Mouse (Mus musculus): Measurements from ENCODE around the gene Tmem109.

Tmem109 gene

GRCm38 (mm10) chr19:10892201-10892600 lies 10.4 kb upstream of the Tmem109 start:
- no peak for DNase-seq (ENCODE audit: low read depth)

DNA sequence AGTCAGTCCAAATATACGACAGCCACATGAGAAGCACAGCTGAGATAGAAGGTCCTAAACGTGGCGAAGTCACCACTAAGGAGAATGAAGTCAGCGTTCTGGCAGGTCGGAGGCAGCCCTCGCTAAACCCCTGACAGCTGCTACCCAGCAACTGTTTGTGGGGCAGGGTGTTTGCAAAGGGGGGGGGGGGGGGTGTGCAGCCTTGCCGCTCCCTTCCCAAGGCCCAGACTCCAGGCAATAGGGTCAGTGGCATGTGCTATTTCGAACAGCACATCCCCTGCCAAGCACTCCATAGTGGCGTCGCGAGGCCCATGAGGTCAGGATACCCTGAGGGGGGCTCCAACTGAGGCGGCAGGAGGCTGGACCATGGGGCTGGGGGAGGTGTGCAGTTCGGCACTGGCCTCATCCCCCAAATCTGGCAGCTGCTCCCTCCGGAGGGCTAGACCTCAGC lies 801 bp downstream of the Tmem109 start:
- no peak for DNase-seq (ENCODE audit: low read depth)

DNA sequence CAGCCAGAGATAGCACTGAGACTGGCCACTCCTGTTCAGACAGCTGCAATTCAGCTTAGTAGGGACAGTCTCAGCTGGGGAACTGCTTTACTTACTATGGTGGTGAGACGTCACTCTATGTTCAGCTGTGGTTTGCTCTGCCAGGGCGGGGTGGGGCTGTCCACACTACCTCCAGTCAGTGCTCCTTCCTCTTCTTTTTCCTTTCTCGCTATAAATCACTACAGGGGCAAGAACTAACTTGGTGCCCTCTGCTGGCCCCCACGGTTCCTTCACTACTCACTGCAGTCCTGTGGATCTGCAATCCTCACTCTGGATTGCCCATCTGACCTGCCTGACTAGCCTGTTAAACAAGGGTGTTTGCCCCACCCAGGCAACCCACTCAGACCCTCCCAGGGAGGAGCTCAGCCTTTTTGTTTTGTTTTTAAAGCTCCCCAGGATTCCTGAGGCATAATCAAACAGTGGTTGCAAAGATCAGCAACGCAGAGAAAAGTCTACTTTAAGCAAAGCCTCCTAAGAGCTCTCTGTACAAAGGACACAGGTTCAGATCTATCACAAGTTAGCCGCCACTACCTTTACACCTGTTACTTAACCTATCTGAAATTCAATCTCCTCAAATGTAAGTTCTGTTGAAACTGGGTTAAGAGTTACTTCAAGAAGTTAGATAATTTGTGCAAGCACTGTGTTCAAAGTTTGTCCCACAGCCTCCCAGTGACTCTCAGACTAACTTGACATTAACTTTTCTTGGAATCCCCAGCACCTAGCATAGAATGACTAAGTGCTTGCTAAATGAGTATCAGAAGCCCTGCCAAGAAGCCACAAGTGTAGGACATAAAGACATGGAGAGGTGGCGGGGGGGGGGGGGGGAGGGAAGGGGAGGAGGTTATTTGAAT lies 1.5 kb downstream of the Tmem109 start:
- no peak for DNase-seq (ENCODE audit: low read depth)

DNA sequence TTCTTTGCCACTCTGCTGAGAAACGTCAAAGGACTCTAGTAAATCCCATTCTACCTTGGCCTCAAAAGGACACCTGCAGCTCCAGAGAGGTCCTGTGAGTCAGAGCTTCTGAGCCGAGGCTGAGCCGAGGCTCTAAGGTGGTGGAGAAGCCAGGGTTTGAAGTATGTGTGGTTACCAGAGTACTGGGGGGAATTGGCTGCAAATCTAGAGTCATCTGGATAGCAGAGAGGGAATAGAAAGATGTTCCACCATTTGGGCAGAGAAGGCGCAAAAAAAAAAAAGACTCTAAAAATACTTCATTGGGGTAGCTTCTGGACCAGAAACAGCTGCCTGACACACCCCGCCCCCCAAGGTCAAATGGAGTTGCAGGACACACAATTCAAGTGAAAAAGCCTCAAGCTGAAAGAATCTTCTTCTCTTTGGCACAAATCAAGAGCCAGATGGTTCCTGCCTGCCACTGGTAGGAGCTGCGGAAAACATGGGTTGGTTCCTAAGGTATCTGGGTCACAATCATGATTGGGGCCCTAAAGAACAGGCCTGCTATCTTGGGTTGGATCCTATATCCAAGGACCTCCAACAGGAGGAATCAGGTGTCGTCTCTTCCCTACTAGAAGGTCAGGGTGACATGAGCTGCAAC lies 3.5 kb downstream of the Tmem109 start:
- DNase-seq (ENCODE audit: low read depth), result no peak

DNA sequence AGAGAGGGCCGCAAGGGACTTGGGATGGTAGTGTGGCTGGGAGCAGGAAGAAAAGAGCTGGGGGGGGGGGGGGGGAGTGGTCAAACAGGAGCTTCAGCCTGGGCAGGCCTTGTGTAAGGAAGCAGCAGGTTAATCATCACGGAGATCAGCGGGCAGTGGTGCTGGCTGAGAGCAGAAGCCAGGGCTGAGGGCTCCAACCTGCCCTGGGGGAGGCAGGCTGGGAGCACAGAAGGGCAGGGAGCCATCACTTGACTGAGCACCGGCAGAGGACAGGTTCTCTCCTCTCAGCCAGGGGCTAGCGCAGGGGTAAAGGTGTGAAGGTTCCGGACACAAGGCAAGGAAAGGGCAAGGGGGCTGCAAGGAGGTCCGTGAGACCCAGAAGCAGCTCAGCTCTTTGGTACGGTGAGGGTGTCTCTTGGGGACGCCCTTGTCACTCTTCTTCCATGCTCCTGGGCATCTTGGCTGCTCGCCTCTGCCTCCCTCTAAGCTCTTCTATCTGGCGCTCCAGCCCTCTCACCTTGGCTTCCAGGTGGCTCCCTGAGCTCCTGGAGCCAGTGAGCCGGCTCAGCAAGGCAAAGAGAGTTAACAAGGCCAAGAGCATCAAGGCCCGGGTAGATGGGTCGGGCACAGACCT lies 10.4 kb downstream of the Tmem109 start:
- DNase-seq (ENCODE audit: low read depth), result no peak

- no peak for DNase-seq (ENCODE audit: low read depth)
Observed at GRCm38 (mm10) chr19:10870676-10871075, 11.1 kb downstream of the Tmem109 start.

DNA sequence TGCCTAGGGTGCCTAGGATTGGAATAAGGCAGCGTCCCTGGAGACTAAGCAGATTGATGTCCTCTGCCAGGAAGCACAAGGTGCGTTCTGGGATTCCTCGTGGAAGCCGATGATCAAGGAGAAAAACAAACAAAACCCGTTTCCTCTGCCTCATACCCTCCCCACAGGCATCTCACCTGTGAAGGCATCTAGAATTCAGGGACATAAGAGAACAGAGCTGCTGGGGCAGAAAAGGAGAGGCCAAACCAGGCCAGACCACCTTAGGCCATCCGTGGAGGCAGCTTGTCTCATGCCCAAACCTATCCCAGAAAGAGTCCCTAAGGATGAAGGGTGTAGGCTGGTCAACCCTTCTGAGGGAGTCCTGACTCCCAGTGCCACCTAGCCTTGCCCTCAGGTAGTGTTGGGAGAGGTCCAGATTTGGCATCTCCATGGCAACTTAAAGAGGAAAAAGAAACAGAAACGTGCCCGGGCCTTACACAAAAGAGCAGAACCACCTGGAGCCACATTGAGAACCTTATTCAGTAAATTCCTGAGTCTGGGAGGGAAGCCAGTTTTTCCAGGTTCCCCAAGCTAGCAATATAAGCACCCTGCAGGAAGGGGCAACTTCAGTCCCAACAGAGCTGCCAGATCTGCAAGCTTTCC lies 11.8 kb downstream of the Tmem109 start, which contains the start of gene Tmem132a:
Tmem132a (minus strand) TSS at position 55 of the 642 bp plus-strand sequence.
- DNase-seq (ENCODE audit: low read depth), result no peak

DNA sequence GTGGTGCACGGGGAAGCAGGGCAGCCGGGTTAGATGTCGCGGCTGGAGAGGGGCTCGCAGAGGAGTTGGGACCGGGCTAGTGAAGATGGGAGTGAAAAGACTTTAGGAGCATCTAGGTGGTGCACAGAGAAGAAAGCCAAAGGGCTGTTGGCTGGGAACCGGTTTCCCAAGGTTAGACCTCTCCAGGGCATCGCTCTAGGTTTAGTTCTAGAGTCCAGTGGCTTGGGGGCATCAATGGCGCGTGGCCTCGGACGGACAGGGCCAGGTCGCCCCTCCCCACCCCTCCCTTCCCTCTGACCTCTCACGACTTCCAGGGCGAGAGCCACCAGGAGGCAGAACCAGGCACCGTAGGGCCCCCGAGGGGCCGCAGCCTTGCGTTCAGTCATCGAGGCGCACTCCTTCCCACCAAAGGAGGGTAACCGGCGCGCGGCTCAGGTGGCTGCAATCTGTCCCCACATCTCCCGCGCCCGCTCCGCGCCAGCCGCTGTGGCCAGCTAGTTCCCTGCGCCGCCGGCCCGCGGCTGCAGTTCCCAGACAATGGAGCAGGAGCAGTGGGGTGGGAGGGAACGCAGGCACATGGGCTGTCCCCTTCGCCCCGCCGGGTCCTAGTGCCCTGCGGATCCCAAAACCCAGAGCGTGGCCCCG lies 12.4 kb downstream of the Tmem109 start:
- no peak for DNase-seq (ENCODE audit: low read depth)

- no peak for DNase-seq (ENCODE audit: low read depth)
Observed at GRCm38 (mm10) chr19:10868623-10869141, 13.1 kb downstream of the Tmem109 start.

- no peak for DNase-seq (ENCODE audit: low read depth)
Observed at GRCm38 (mm10) chr19:10867946-10868622, 13.7 kb downstream of the Tmem109 start.

GRCm38 (mm10) chr19:10866351-10866750 lies 15.4 kb downstream of the Tmem109 start:
- no peak for DNase-seq (ENCODE audit: low read depth)

GRCm38 (mm10) chr19:10860072-10860497 lies 21.7 kb downstream of the Tmem109 start:
- no peak for DNase-seq (ENCODE audit: low read depth)

GRCm38 (mm10) chr19:10856520-10856919 lies 25.3 kb downstream of the Tmem109 start:
- no peak for DNase-seq (ENCODE audit: low read depth)

GRCm38 (mm10) chr19:10855422-10855821 lies 26.4 kb downstream of the Tmem109 start:
- no peak for DNase-seq (ENCODE audit: low read depth)

DNA sequence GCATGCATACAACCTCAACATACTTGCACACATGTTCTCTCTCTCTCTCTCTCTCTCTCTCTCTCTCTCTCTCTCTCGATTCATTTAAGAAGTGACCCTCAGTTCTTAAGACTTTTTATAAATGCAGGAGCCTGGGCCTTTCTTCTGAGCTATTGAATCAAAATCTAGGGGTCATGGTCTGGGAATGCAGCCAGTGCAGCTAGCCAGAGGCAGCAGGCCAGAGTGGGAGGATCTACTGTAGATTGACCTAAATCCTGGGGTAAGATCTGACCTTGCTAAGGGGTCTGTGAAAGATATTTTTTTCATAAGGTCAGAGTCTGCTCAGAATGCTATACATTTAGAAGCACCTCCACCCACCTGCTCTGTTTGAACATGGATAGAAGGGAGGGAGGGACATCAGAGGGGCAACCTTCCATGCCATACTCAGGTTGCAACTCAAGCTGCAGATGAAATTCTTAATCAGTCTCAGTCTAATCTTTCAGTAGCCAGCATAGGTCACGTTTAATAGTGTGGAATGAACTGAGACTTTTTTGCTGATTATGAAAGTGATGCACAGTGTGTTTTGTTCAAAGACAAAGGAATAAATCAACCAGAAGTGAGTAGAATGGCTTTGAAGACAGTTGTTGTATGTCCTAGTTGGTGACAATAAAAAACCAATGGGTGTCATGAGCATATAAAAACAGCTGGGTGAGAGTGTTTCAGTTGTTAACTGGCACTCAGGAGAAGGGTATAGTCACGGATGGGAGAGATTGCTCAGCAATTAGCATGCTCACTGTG lies 34.3 kb downstream of the Tmem109 start:
- no peak for DNase-seq (ENCODE audit: low read depth)

- no peak for DNase-seq (ENCODE audit: low read depth)
Observed at GRCm38 (mm10) chr19:10846150-10846549, 35.7 kb downstream of the Tmem109 start.

GRCm38 (mm10) chr19:10845454-10845853 lies 36.3 kb downstream of the Tmem109 start:
- no peak for DNase-seq (ENCODE audit: low read depth)

DNA sequence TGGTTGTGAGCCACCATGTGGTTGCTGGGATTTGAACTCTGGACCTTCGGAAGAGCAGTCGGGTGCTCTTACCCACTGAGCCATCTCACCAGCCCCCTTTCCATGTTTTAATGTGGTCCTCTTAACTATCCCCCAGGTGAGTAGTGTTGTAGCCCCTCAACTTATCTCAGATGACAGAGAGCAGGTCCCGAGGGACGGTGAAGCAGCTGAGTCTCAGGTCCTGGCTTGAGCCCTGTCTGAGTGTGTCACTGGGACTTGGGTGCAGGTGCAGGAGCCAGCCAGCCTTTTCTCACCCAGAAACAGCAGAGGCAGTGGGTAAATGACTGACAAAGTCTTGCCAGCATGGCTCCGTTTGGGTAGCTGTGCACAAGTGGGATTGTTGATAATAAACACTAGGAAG lies 37.6 kb downstream of the Tmem109 start:
- DNase-seq (ENCODE audit: low read depth), result no peak

GRCm38 (mm10) chr19:10842914-10843313 lies 38.9 kb downstream of the Tmem109 start:
- DNase-seq (ENCODE audit: low read depth), result no peak
